Mouse (Mus musculus): ENCODE results near the gene Arhgap28. TPM values are rescaled to one million over a fixed set of nuclear protein-coding genes. Genes with fewer than 3 reads are reported as not detected.

The Arhgap28 gene
- polyA plus RNA-seq (2015; fragmentation: Nextera tagmentation; extraction: Ambion mirVana) = 3.1 and 3.4 TPM in 2 replicates

DNA sequence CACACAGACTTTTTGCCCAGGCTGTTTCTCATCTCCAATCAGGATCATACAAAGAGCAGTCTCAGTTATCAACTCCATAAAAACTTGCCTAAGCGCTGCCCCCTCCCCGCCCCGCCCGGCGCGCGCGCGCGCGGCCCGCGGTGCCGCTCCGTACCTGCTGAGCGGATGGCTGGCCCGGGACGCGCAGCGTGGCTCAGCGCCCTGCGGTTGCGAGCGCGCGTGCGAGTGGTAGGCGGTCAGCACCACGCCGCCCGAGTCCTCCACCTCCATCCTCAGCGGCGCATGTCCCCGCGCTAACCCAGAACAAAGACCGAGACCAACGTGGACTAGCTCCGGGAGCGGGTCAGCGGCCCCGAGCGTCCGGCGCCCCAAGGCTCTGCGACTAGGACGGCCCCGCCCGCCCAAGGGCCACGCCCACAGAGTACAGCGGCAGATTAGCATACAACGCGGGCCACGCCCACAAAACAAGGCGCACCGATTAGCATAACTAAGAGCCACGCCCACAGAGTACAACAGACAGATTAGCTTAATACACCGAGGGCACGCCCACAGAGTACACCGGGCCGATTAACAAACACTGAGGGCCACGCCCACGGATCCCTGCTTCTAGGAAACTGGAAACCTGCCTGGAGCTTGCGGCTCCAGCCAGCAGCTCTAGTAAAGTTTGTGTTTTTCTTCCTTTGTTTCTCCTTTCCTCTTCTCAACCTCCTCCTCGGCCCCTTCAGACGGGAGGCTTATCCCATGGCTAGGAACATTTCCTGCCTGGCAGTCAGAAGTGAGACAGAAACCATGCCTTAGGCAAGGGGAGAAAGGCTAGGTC lies at the start of gene Arhgap28:
Gene Arhgap28, minus strand, starts transcription at position 380 of the 820 bp plus-strand sequence.

